Mouse (Mus musculus) limb, embryonic 10.5 days (tissue): Measurements from ENCODE around the gene Smyd2. TPM values are rescaled to one million over a fixed set of nuclear protein-coding genes. Genes with fewer than 3 reads are reported as not detected.

Source experiments
- DNase-seq: peaks from one replicate; pipeline ENCODE4 v3.0.0-alpha.2; 2017; ENCODE audit warnings: low spot score
- H3K27ac ChIP-seq: fragments of 300-500 bp; sonication (generic); 2 replicates; pipeline ENCODE4 v1.5.1; 2016; ENCODE audit warnings: mild to moderate bottlenecking
- H3K27me3 ChIP-seq: fragments of 300-500 bp; sonication (generic); 2 replicates; pipeline ENCODE4 v1.6.1; 2016; ENCODE audit warnings: low read depth, mild to moderate bottlenecking; ENCODE audit not compliant: poor library complexity, severe bottlenecking
- H3K36me3 ChIP-seq: fragments of 300-500 bp; sonication (generic); 2 replicates; pipeline ENCODE4 v1.6.1; 2016; ENCODE audit warnings: mild to moderate bottlenecking, moderate library complexity
- H3K4me1 ChIP-seq: fragments of 300-500 bp; sonication (generic); 2 replicates; pipeline ENCODE4 v1.6.1; 2016
- H3K4me3 ChIP-seq: fragments of 300-500 bp; sonication (generic); 2 replicates; pipeline ENCODE4 v1.5.1; 2016; ENCODE audit warnings: mild to moderate bottlenecking, moderate library complexity
- H3K9me3 ChIP-seq: fragments of 300-500 bp; sonication (generic); replicated peaks from 2 replicates; pipeline ENCODE4 v1.6.1; 2016; ENCODE audit warnings: mild to moderate bottlenecking
- WGBS: fragments of 180-500 bp; shearing (Covaris S2); methylation state at CpG from one replicate; pipeline ENCODE4 v1.1.7; 2016; 5-methylcytosine and 5-hydroxymethylcytosine counted together
- polyA plus RNA-seq: library from polyadenylated mRNA; unstranded; fragments of >200 nt; fragmentation: Nextera tagmentation; extraction: Ambion mirVana; gene quantifications from 2 replicates; pipeline ENCODE4 v1.2.1, GENCODE M21; 2016

Gene Smyd2
- polyA plus RNA-seq: 79.5 and 89.4 TPM in 2 replicates

DNA sequence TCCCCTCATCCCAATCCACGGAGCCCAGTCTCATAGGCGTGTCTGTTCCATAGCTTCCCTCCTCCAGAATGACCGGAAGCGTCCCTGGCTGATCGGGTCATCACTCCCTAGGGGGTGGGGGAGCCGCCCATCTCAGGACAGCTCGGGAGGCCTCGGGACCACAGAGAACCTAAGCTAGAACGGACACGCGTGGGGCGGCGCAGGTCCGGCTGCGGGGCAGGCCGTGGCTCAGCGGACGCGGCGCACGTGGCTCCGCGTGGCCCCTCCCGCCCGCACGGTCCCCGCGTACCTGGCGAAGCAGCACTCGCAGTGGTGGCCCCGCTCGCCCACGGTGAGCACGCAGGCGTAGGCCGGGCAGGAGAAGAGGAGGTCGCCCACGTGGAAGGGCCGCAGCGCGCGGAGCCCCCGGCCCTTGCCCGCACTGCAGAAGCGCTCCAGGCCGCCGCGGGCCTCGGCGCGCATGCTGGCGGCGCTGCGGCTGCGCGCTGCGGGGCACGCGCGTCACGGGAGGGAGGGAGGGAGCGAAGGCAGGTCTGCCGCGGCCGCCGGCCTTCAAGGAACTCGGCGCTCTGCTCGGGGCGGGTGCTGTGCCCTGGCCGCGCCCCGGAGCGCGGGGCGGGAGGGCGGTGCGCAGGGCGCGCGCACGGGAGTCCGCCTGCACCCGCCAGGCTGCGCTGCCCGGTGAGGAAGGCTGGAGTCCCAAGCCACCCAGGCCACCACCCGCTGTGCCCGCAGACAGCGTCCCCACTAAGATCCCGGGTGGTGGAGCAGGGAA, at the start of gene Smyd2:
Smyd2 (minus strand) TSS at position 546 of the 775 bp plus-strand sequence.
- Histone ChIP-seq H3K4me1 (peaks cover 70% of the 10 kb centered on the region), H3K36me3 (no peaks in the 10 kb centered on the region), H3K27ac (peak within 1 kb of the TSS; percentile 97), H3K27me3 (peaks cover 14% of the 10 kb centered on the region; the same call in 1 of the 2 replicates), H3K4me3 (peak within 1 kb of the TSS; percentile 87), H3K9me3 (no peaks in the 10 kb centered on the region)
- peak; percentile 82 for DNase-seq
- WGBS: under 1% methylated on average over 73 of the region's 90 CpGs

DNA sequence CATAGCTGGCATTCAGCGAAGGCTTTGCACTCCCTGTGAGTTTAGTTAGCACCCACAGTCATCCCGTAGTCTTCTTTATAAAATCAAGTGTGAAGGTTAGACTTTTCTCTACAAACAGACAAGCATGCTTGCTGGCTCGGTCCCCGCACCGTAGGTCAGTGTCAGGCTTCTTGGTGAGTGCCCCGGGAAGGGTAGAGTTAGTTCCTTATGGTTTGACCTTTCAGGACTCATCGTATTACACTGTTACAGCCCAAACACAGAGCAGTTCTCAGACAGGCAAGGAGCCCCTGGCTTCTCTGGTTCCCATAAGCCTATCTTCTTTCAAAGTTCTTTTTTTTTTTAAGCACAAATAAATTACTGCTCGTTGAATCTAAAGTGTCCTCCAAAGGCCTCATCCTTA, 48.2 kb upstream of the Smyd2 start:
- Histone ChIP-seq H3K27me3 (0 out of 2 replicates have a peak, but pooled peaks cover 2% of the 10 kb centered on the region), H3K36me3 (no peaks in the 10 kb centered on the region), H3K27ac (no peak overlapping the region), H3K4me1 (peaks cover 4% of the 10 kb centered on the region; the same call in 1 of the 2 replicates), H3K9me3 (no peaks in the 10 kb centered on the region), H3K4me3 (no peak overlapping the region)
- DNase-seq: no peak
- WGBS: 86% methylated on average over 8 of the region's 8 CpGs

DNA sequence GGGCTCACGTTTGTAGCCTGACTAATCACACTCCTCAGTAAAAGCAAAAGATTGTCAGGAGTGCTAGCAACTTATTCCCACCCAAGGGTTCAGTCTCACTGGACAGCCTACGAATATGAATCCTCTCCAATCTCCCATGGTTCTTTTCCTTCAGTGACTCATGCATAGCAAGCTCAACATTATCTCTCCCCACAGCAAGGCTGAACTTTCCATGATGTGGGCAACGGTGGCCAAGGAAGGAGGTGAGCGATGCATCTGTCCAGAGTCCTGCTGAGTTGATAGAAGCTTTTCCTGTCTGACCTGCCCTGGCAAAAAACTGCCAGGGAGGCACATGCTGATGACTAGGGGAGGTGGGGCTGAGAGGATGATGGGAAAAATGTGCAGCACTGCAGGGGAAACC, 45.9 kb upstream of the Smyd2 start:
- Histone ChIP-seq H3K27me3 (no peaks in the 10 kb centered on the region), H3K9me3 (no peaks in the 10 kb centered on the region), H3K4me1 (peaks cover 4% of the 10 kb centered on the region; the same call in 1 of the 2 replicates), H3K4me3 (no peak overlapping the region), H3K27ac (no peak overlapping the region), H3K36me3 (no peaks in the 10 kb centered on the region)
- WGBS: 82% methylated on average over 4 of the region's 4 CpGs
- DNase-seq: no peak

DNA sequence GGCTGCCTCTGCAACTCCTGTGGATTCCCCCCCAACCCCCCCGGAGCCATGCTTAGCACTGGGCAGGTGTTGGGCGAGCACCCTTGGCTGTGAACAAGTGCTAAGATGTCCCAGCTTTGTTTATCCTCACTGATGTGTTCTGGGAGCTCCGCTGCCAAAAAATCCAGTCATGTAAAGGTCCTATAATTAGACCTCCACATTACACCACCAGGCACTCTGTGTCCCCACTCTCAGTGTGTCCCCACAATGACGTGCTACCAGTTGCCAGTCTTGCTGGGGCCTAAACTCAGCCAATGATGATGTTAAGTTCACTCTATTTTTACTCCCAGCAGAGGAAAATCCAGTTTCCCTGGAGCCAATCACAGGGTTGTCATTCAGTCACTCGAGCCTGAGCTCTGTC, 38.3 kb upstream of the Smyd2 start:
- Histone ChIP-seq H3K4me3 (no peak overlapping the region), H3K27me3 (no peaks in the 10 kb centered on the region), H3K27ac (no peak overlapping the region), H3K36me3 (no peaks in the 10 kb centered on the region), H3K4me1 (no peaks in the 10 kb centered on the region), H3K9me3 (no peaks in the 10 kb centered on the region)
- no peak for DNase-seq
- 73% methylated on average over 5 of the region's 5 CpGs for WGBS

DNA sequence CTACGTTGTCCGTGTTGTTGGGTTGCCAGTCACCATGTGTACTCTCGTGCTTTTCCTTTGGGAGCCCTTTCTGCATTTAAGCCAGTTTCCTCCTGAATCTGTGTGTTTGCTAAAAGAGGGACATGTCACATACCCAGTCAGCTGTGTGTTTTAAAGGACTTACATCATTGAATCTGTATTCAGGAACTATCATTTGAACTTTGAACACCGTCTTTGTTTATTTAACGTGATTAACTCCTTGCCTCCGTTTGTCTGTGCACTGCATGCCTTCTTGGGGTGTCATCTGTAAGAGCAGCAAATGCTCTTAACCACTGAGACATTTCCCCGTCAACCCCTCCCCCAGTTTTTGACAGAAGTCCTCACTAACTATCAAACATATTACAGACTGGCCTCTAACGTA, 37.6 kb upstream of the Smyd2 start:
- DNase-seq: no peak
- 88% methylated on average over 8 of the region's 8 CpGs for WGBS
- H3K9me3 ChIP-seq: no peaks in the 10 kb centered on the region
- no peaks in the 10 kb centered on the region for H3K27me3 ChIP-seq
- no peaks in the 10 kb centered on the region for H3K36me3 ChIP-seq
- no peaks in the 10 kb centered on the region for H3K4me1 ChIP-seq
- no peak overlapping the region for H3K4me3 ChIP-seq
- H3K27ac ChIP-seq: no peak overlapping the region

DNA sequence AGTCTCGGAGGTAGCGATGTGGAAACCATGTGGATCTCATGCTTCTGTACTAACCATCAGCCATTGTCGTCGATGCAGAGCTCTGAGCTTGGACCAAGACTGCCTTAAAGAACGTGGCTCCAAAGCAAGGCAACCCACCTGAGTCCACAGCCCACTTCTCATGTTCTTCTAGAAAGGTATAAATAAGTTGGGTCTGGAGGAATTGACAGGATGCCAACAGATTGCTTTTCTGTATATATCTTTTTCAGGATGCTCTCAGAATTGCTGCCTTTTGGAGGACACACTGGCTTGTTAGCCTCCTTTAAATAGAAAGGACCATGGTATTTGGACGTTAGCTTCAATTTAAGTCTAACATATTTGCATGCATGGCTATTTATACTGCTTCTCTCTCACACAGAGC, 29.7 kb upstream of the Smyd2 start:
- no peak overlapping the region for H3K27ac ChIP-seq
- no peaks in the 10 kb centered on the region for H3K27me3 ChIP-seq
- 86% methylated on average over 6 of the region's 6 CpGs for WGBS
- DNase-seq: no peak
- H3K9me3 ChIP-seq: no peaks in the 10 kb centered on the region
- H3K36me3 ChIP-seq: no peaks in the 10 kb centered on the region
- H3K4me3 ChIP-seq: no peak overlapping the region
- H3K4me1 ChIP-seq: no peaks in the 10 kb centered on the region

DNA sequence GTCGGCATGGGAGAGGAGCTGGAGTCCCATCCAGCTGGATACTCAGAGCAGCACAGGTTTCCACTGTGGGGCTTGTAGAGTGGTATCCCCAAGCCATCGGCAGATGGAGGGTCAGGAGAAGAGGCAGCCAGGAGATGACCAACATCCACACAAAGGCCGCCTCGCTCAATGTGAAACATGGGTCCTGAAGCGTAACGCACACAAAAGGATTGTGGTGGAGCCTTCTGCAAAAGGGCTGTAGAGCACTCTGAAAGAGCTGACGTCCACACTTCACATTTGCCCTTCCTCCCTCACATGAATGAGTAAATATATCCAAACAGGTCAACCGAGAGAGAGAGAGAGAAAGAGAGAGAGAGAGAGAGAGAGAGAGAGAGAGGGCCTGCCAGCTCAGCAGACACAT, 25.2 kb upstream of the Smyd2 start:
- H3K36me3 ChIP-seq: no peaks in the 10 kb centered on the region
- no peaks in the 10 kb centered on the region for H3K4me1 ChIP-seq
- no peak overlapping the region for H3K27ac ChIP-seq
- no peaks in the 10 kb centered on the region for H3K9me3 ChIP-seq
- no peak overlapping the region for H3K4me3 ChIP-seq
- H3K27me3 ChIP-seq: no peaks in the 10 kb centered on the region
- DNase-seq: no peak
- 88% methylated on average over 8 of the region's 8 CpGs for WGBS

DNA sequence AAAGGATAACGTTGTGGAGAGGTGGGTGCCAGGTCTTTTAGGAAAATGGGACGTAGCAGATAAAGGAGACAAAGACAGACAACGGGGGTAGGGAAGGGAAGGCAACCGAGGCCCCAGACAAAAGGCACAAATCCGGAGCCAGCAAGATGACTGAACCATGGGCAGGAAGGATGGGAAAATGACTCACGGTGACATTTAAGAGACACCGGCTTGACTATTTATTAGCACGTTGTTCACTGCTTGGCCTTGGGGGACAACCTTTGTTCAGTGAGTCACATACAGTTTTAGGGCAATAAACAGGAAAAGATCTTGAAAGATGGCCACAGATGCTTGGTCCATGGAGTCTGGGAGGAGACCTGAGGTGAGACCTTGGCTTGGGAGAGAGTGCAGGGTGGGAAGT, 24.0 kb upstream of the Smyd2 start:
- DNase-seq: no peak
- H3K4me1 ChIP-seq: no peaks in the 10 kb centered on the region
- no peaks in the 10 kb centered on the region for H3K36me3 ChIP-seq
- H3K27me3 ChIP-seq: no peaks in the 10 kb centered on the region
- H3K27ac ChIP-seq: no peak overlapping the region
- no peaks in the 10 kb centered on the region for H3K9me3 ChIP-seq
- no peak overlapping the region for H3K4me3 ChIP-seq
- 87% methylated on average over 8 of the region's 8 CpGs for WGBS

DNA sequence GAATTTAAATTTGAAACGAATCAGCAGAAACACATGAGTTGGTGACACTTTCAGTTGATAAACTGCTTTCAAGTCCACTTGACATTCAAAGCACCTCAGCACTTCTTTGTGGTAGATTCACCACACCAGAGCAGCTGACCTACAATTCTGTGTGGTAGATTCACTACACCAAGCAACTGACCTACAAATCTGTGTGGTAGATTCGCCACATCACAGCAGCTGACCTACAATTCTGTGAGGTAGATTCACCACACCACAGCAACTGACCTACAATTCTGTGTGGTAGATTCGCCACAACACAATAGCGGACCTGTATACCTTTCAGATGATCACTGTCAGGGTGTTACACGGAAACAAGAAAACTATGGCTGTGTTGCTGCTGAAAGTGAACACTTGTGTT, 19.6 kb upstream of the Smyd2 start:
- Histone ChIP-seq H3K27me3 (no peaks in the 10 kb centered on the region), H3K36me3 (no peaks in the 10 kb centered on the region), H3K27ac (no peak overlapping the region), H3K4me3 (no peak overlapping the region), H3K4me1 (no peaks in the 10 kb centered on the region), H3K9me3 (no peaks in the 10 kb centered on the region)
- DNase-seq: no peak
- 87% methylated on average over 5 of the region's 5 CpGs for WGBS

DNA sequence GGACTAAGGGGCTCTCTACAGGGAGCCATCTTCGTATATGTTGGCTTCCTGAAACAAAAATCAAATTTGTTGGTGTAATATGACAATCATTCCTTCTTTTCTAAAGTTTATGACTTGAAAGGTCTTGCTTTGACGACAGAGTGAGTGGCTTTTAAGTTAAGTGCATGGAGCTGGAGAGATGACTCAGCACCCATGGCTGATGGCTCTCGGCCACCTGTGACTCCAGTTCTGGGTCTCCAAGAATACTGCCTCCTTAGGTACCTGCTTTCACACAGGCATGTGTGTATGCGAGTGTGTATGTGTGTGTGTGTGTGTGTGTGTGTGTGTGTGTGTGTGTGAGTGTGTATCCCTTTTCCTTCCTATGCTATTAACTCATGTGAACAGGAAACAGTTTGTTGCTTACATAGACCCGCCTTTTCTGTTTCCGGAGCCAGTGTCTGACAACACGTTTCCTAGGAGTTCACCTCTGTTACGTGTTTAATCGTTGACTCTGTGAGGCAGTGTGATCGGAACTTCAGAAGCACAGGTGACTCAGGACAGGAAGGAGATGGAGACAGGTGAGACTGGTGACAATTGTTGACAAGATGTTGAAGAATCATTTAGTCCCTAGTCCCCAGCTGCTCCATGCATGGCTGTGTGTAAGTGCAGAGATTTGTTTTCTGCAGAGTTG, 14.4 kb upstream of the Smyd2 start:
- no peaks in the 10 kb centered on the region for H3K9me3 ChIP-seq
- 83% methylated on average over 10 of the region's 10 CpGs for WGBS
- DNase-seq: no peak
- H3K4me1 ChIP-seq: peaks cover 6% of the 10 kb centered on the region; the same call in 1 of the 2 replicates
- H3K4me3 ChIP-seq: no peak overlapping the region
- no peak overlapping the region for H3K27ac ChIP-seq
- H3K27me3 ChIP-seq: no peaks in the 10 kb centered on the region
- H3K36me3 ChIP-seq: no peaks in the 10 kb centered on the region

DNA sequence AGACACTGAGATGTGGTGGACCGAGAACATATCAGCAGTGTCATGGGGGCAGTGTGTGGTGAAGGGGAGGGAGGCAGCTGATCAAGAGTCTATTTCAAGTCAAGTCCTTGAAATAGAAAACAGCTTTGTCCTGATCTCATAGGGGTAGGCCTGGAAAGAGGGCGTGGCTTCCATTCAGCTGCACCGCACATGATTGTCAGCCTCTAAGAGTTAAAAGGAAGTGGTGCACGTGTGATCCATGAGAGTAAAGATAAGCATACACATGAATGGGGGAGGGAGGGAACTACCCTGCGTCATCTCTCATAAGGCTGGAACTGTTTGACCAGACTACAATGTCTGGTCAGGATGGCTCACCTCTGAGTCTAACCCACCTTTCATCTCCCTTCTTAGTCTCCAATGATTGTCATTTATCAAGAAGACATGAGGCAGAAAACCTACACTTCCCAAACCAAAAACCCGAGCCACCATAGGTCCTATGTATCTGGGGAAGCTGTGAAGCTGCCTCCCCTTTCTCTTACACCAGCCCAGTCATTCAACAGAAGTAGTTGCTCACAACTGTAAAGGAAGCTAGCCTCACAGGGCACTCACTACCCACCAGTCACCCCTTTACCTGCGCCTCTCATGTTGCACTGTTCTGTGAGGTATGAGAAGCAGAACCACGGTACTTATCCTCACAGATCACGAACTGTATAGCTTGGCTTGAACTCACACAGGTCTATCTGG, 11.5 kb upstream of the Smyd2 start:
- Histone ChIP-seq H3K27ac (no peak overlapping the region), H3K36me3 (no peaks in the 10 kb centered on the region), H3K9me3 (no peaks in the 10 kb centered on the region), H3K4me3 (no peak overlapping the region), H3K4me1 (peaks cover 13% of the 10 kb centered on the region), H3K27me3 (no peaks in the 10 kb centered on the region)
- WGBS: 82% methylated on average over 9 of the region's 9 CpGs
- no peak for DNase-seq

DNA sequence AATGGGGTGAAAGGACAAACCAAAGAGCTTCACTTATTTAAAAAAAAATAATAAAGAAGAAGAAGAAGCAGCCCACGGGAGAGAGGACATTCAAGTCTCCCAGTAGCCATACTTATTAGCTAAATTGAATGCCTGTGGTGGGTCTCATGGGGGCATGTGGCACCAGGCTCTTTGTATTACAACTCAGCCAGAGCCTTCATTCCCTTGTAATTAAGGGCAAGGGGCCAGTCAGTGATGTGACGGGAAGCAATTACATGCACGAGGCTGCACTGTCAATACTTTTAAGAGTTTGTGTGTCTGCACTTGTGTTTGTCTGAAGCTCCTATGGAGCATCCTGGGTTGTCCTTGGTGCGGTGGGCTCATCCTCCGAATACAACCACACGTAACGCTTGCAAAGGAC, 10.8 kb upstream of the Smyd2 start:
- H3K4me3 ChIP-seq: no peak overlapping the region
- no peak for DNase-seq
- H3K36me3 ChIP-seq: no peaks in the 10 kb centered on the region
- 67% methylated on average over 7 of the region's 7 CpGs for WGBS
- H3K27me3 ChIP-seq: no peaks in the 10 kb centered on the region
- peaks cover 14% of the 10 kb centered on the region for H3K4me1 ChIP-seq
- H3K27ac ChIP-seq: no peak overlapping the region
- no peaks in the 10 kb centered on the region for H3K9me3 ChIP-seq

DNA sequence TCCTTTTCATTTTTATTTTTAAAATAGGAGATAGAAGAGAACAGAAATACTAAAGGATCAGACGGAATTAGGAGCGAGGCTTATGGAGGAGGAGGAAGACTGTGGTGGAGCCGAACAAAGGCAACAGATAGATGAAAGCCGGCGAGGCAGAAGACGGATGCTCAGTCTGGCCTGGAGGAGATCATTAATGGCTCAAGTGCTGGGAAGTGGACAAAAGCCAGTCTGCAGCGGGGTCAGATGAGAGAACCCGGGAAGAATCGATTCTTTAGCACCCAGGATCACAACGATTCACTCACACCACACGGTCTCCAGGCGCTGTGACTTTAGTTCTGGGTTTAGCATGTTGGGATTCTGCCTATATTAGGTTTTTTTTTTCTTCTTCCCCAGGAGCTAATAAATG, 10.0 kb upstream of the Smyd2 start:
- no peaks in the 10 kb centered on the region for H3K36me3 ChIP-seq
- peaks cover 22% of the 10 kb centered on the region for H3K4me1 ChIP-seq
- no peaks in the 10 kb centered on the region for H3K27me3 ChIP-seq
- H3K9me3 ChIP-seq: no peaks in the 10 kb centered on the region
- H3K27ac ChIP-seq: no peak overlapping the region
- WGBS: 76% methylated on average over 12 of the region's 12 CpGs
- H3K4me3 ChIP-seq: no peak overlapping the region
- DNase-seq: no peak
